Comparison of ENCODE assay signal across 8 mouse cellular contexts in genomic region chr6:135087721-135088451, GRCm38 (mm10). TPM values are rescaled to one million over a fixed set of nuclear protein-coding genes. Genes with fewer than 3 reads are reported as not detected.
DNase-seq lines count a peak whose midpoint lies in the region; ATAC-seq and TF ChIP-seq lines count a peak whose summit lies in the region.

No protein-coding gene starts in this region.

- DNase-seq in WW6 (ENCODE audit: low read depth, low spot score): peak; percentile 75
- DNase-seq in cerebellum, postnatal 4 days (ENCODE audit: low spot score in 2 of 2): peak; percentile 87 to 91
- DNase-seq in gastrocnemius, adult 2 months: peak; percentile 76
- DNase-seq in hindbrain, postnatal 0 days (ENCODE audit: low spot score): peak; percentile 94
- peak; percentile 77 to 89 for DNase-seq in left cerebral cortex, adult 2 months (ENCODE audit: extremely low spot score in 1 of 2, low spot score in 2 of 2)
- peak; percentile 84 to 91 for DNase-seq in right cerebral cortex, postnatal 10 days (ENCODE audit: low spot score in 2 of 2)
- peak; percentile 82 for DNase-seq in urinary bladder, postnatal 14 days (ENCODE audit: low spot score)

- WGBS in hindbrain, postnatal 0 days: 15% methylated on average over 19 of the region's 19 CpGs

- H3K27me3 ChIP-seq in hindbrain, postnatal 0 days (ENCODE audit: insufficient read depth, low read length): no peaks in the 10 kb centered on the region
- H3K27me3 ChIP-seq in megakaryocyte, embryonic 14.5 days (replicated peaks): peaks cover 23% of the 10 kb centered on the region

- H3K9ac ChIP-seq in hindbrain, postnatal 0 days (replicated peaks; ENCODE audit: low read length): 0 out of 2 replicates have a peak overlapping the region, but pooled peaks have one; percentile 14

- intact Hi-C loops in gastrocnemius, adult 2 months (cut with DNase I): loop anchor here (1.0 to 10.0 kb wide), 3 partner anchors 56 to 314 kb away; no protein-coding TSS in a partner anchor
- intact Hi-C loops in left cerebral cortex, adult 2 months (cut with DNase I): loop anchor here (1.0 to 5.0 kb wide), 4 partner anchors 56 to 312 kb away; no protein-coding TSS in a partner anchor

- H3K4me2 ChIP-seq in hindbrain, postnatal 0 days (ENCODE audit: low read depth, low read length): peak overlapping the region; percentile 45

- peak; percentile 91 for TF ChIP-seq CTCF in gastrocnemius, adult 2 months (IDR thresholded peaks at IDR 0.05)
- peak; percentile 95 for TF ChIP-seq CTCF in hindbrain, postnatal 0 days (IDR thresholded peaks at IDR 0.05; ENCODE audit: low read depth)
- TF ChIP-seq CTCF in left cerebral cortex, adult 2 months (IDR thresholded peaks at IDR 0.05): peak; percentile 90

- no peaks in the 10 kb centered on the region for H3K9me3 ChIP-seq in hindbrain, postnatal 0 days (ENCODE audit: low read length)
- no peaks in the 10 kb centered on the region for H3K9me3 ChIP-seq in megakaryocyte, embryonic 14.5 days

- no peak overlapping the region for H3K27ac ChIP-seq in gastrocnemius, adult 2 months
- H3K27ac ChIP-seq in hindbrain, postnatal 0 days: no peak overlapping the region
- no peak overlapping the region for H3K27ac ChIP-seq in left cerebral cortex, adult 2 months

- H3K4me1 ChIP-seq in hindbrain, postnatal 0 days (ENCODE audit: insufficient read depth, low read length): no peaks in the 10 kb centered on the region
- peaks cover 9% of the 10 kb centered on the region for H3K4me1 ChIP-seq in megakaryocyte, embryonic 14.5 days

- peak overlapping the region; percentile 48 for H3K4me3 ChIP-seq in gastrocnemius, adult 2 months
- peak overlapping the region; percentile 6; the same call in 1 of the 2 replicates for H3K4me3 ChIP-seq in hindbrain, postnatal 0 days (ENCODE audit: low read length)
- H3K4me3 ChIP-seq in left cerebral cortex, adult 2 months: 0 out of 2 replicates have a peak overlapping the region, but pooled peaks have one; percentile 16
- H3K4me3 ChIP-seq in megakaryocyte, embryonic 14.5 days (replicated peaks): peak overlapping the region; percentile 86

- H3K36me3 ChIP-seq in hindbrain, postnatal 0 days (ENCODE audit: insufficient read depth, low read length): no peaks in the 10 kb centered on the region
- H3K36me3 ChIP-seq in megakaryocyte, embryonic 14.5 days (replicated peaks; ENCODE audit: low read length): no peaks in the 10 kb centered on the region

- peak; percentile 87 for ATAC-seq in hindbrain, postnatal 0 days

RNA-seq across cellular contexts. Expression of gene Gprc5a, which starts 22.4 kb away (rescaled TPM):
- 1 to 10 TPM in 1 of 2 experiments, under 1 TPM in 1; 0.18 to 1.2 TPM for total RNA-seq in gastrocnemius, adult 2 months (2021)
- total RNA-seq in hindbrain, postnatal 0 days (2014; rRNA removed): 0.25 and 0.63 TPM in 2 replicates
- 0.30 and 0.35 TPM in 2 replicates for polyA plus RNA-seq in hindbrain, postnatal 0 days (2015; fragmentation: Nextera tagmentation; extraction: Ambion mirVana)
- total RNA-seq in left cerebral cortex, adult 2 months (2021): under 1 TPM; 0.38 to 0.65 TPM
- polyA plus RNA-seq in megakaryocyte, embryonic 14.5 days (2012; ENCODE audit: insufficient read depth, low replicate concordance): not detected in 2 replicates

RNA-seq across cellular contexts. Expression of gene Gprc5d, which starts 30.2 kb away (rescaled TPM):
- not detected for total RNA-seq in gastrocnemius, adult 2 months (2021)
- total RNA-seq in hindbrain, postnatal 0 days (2014; rRNA removed): not detected in 2 replicates
- not detected in 2 replicates for polyA plus RNA-seq in hindbrain, postnatal 0 days (2015; fragmentation: Nextera tagmentation; extraction: Ambion mirVana)
- total RNA-seq in left cerebral cortex, adult 2 months (2021): under 1 TPM in 1 of 2 experiments, not detected in 1; 0.26 TPM
- not detected in 2 replicates for polyA plus RNA-seq in megakaryocyte, embryonic 14.5 days (2012; ENCODE audit: insufficient read depth, low replicate concordance)

Comparison
In these comparisons a context has a peak if more than half of its experiments do, and no peak if none do; other contexts are left out.
1. H3K4me3 ChIP-seq: peak in every context shown above with its lines; median percentile 86 in megakaryocyte, embryonic 14.5 days; 48 in gastrocnemius, adult 2 months; 16 in left cerebral cortex, adult 2 months; 6 in hindbrain, postnatal 0 days.